20 mouse cellular contexts compared by ENCODE assay signal in genomic region chr17:49515678-49516077, GRCm38 (mm10). TPM values are rescaled to one million over a fixed set of nuclear protein-coding genes. Genes with fewer than 3 reads are reported as not detected.
A peak's percentile ranks its signal among the peaks of the same experiment; 100 is the strongest.
DNase-seq lines count a peak whose midpoint lies in the region; ATAC-seq and TF ChIP-seq lines count a peak whose summit lies in the region.
"Had no signal": no experiment of that assay in that cellular context is flagged by ENCODE, and none has a peak within 500 bp of the region (broad histone marks: within the 10 kb centered on the region; RNA-seq: fewer than 3 reads in every experiment).

No protein-coding gene starts in this region.

- 25% methylated on average over 4 of the region's 4 CpGs for WGBS in intestine, embryonic 14.5 days
- 36% methylated on average over 4 of the region's 4 CpGs for WGBS in intestine, embryonic 15.5 days
- WGBS in kidney, adult 2 months: 75% methylated on average over 4 of the region's 4 CpGs
- WGBS in lung, adult 2 months: 58% methylated on average over 4 of the region's 4 CpGs

- H3K27me3 ChIP-seq in intestine, embryonic 14.5 days (replicated peaks; ENCODE audit: control insufficient read depth, insufficient read depth, low read length): no peaks in the 10 kb centered on the region
- no peaks in the 10 kb centered on the region for H3K27me3 ChIP-seq in intestine, embryonic 15.5 days (replicated peaks)
- no peaks in the 10 kb centered on the region for H3K27me3 ChIP-seq in kidney, adult 2 months (replicated peaks; ENCODE audit: control insufficient read depth, insufficient read depth, low read length)
- H3K27me3 ChIP-seq: heart, embryonic 15.5 days; hindbrain, embryonic 15.5 days; limb, embryonic 13.5 days; liver, embryonic 12.5 days; midbrain, embryonic 15.5 days; neural tube, embryonic 12.5 days had no signal

- ATAC-seq in intestine, embryonic 14.5 days (replicated peaks; ENCODE audit: low FRiP score, low TSS enrichment, low read depth): 0 out of 2 replicates have a peak, but pooled peaks have one; percentile 17
- ATAC-seq in intestine, embryonic 15.5 days: no peak
- ATAC-seq: forebrain, postnatal 0 days; liver, embryonic 12.5 days; midbrain, embryonic 15.5 days had no signal

- no peak overlapping the region for H3K9ac ChIP-seq in intestine, embryonic 14.5 days (ENCODE audit: low read length)
- H3K9ac ChIP-seq in intestine, embryonic 15.5 days: no peak overlapping the region
- H3K9ac ChIP-seq: forebrain, postnatal 0 days; heart, embryonic 15.5 days; hindbrain, embryonic 15.5 days; limb, embryonic 13.5 days; liver, embryonic 12.5 days; midbrain, embryonic 15.5 days; neural tube, embryonic 12.5 days had no signal

- no peaks in the 10 kb centered on the region for H3K36me3 ChIP-seq in intestine, embryonic 14.5 days (ENCODE audit: control insufficient read depth, insufficient read depth, low read length)
- H3K36me3 ChIP-seq in intestine, embryonic 15.5 days: no peaks in the 10 kb centered on the region
- H3K36me3 ChIP-seq in kidney, adult 2 months (ENCODE audit: control insufficient read depth, insufficient read depth, low read length): no peaks in the 10 kb centered on the region
- H3K36me3 ChIP-seq: heart, embryonic 15.5 days; hindbrain, embryonic 15.5 days; liver, embryonic 12.5 days; midbrain, embryonic 15.5 days; neural tube, embryonic 12.5 days had no signal

- no peak overlapping the region for H3K4me3 ChIP-seq in intestine, embryonic 14.5 days (ENCODE audit: low read depth, low read length)
- H3K4me3 ChIP-seq in intestine, embryonic 15.5 days (replicated peaks): no peak overlapping the region
- no peak overlapping the region for H3K4me3 ChIP-seq in kidney, adult 2 months (ENCODE audit: insufficient read depth, low read depth, low read length)
- H3K4me3 ChIP-seq in lung, adult 2 months (replicated peaks; ENCODE audit: extremely low read depth, low read depth, low read length): no peak overlapping the region
- H3K4me3 ChIP-seq: heart, embryonic 15.5 days; hindbrain, embryonic 15.5 days; limb, embryonic 13.5 days; liver, embryonic 12.5 days; midbrain, embryonic 15.5 days; neural tube, embryonic 12.5 days had no signal

- H3K4me2 ChIP-seq in intestine, embryonic 14.5 days (ENCODE audit: low read length): no peak overlapping the region
- no peak overlapping the region for H3K4me2 ChIP-seq in intestine, embryonic 15.5 days (replicated peaks)
- H3K4me2 ChIP-seq: heart, embryonic 15.5 days; hindbrain, embryonic 15.5 days; limb, embryonic 13.5 days; liver, embryonic 12.5 days; midbrain, embryonic 15.5 days; neural tube, embryonic 12.5 days had no signal

- no peaks in the 10 kb centered on the region for H3K4me1 ChIP-seq in intestine, embryonic 14.5 days (replicated peaks; ENCODE audit: control insufficient read depth, insufficient read depth, low read length)
- no peaks in the 10 kb centered on the region for H3K4me1 ChIP-seq in intestine, embryonic 15.5 days (replicated peaks)
- 0 out of 2 replicates have a peak, but pooled peaks cover 4% of the 10 kb centered on the region for H3K4me1 ChIP-seq in kidney, adult 2 months (ENCODE audit: control insufficient read depth, insufficient read depth, low read length)
- H3K4me1 ChIP-seq in lung, adult 2 months (ENCODE audit: control insufficient read depth, insufficient read depth, low read length): no peaks in the 10 kb centered on the region
- H3K4me1 ChIP-seq: liver, embryonic 12.5 days; midbrain, embryonic 15.5 days; neural tube, embryonic 12.5 days had no signal

- no peaks in the 10 kb centered on the region; the same call in 1 of the 2 replicates for H3K9me3 ChIP-seq in intestine, embryonic 14.5 days (ENCODE audit: control insufficient read depth, low read length)
- no peaks in the 10 kb centered on the region for H3K9me3 ChIP-seq in intestine, embryonic 15.5 days
- H3K9me3 ChIP-seq: heart, embryonic 15.5 days; hindbrain, embryonic 15.5 days; midbrain, embryonic 15.5 days had no signal

- DNase-seq in intestine, embryonic 14.5 days (ENCODE audit: low spot score): no peak
- DNase-seq in kidney, postnatal 10 days: peak; percentile 52
- no peak for DNase-seq in kidney, adult 2 months
- DNase-seq in lung, postnatal 10 days: peak; percentile 55
- no peak for DNase-seq in lung, adult 2 months
- no peak for DNase-seq in testis, postnatal 10 days (ENCODE audit: low spot score)
- DNase-seq: adrenal gland, adult 2 months; cerebellum, adult 11-12 months; cerebellum, postnatal 14 days; forebrain, postnatal 0 days; gastrocnemius, postnatal 36 days; right cerebral cortex, postnatal 14 days had no signal

- no peak overlapping the region for H3K27ac ChIP-seq in intestine, embryonic 14.5 days (ENCODE audit: low read depth)
- no peak overlapping the region for H3K27ac ChIP-seq in intestine, embryonic 15.5 days
- H3K27ac ChIP-seq in kidney, adult 2 months (ENCODE audit: insufficient read depth, low read depth, low read length): no peak overlapping the region
- H3K27ac ChIP-seq: heart, embryonic 15.5 days; hindbrain, embryonic 15.5 days; limb, embryonic 13.5 days; liver, embryonic 12.5 days; midbrain, embryonic 15.5 days; neural tube, embryonic 12.5 days; stomach, postnatal 0 days had no signal

- TF ChIP-seq CTCF in kidney, adult 2 months (conservative IDR thresholded peaks at IDR 0.05; ENCODE audit: insufficient read depth, insufficient read length, low read depth, low read length): no peak
- TF ChIP-seq CTCF in lung, adult 2 months (IDR thresholded peaks at IDR 0.05; ENCODE audit: insufficient read depth, low read length): no peak

- TF ChIP-seq POLR2A in kidney, adult 2 months (IDR thresholded peaks at IDR 0.05; ENCODE audit: low read depth, low read length): no peak
- no peak for TF ChIP-seq POLR2A in lung, adult 2 months (IDR thresholded peaks at IDR 0.05; ENCODE audit: borderline replicate concordance, extremely low read depth, low read depth, low read length)

RNA-seq across cellular contexts. Expression of gene Daam2, which starts 48.5 kb away (rescaled TPM):
- polyA plus RNA-seq in intestine, embryonic 14.5 days (2014; fragmentation: Nextera tagmentation; extraction: Ambion mirVana): 5.7 and 6.1 TPM in 2 replicates
- 3.7 and 3.9 TPM in 2 replicates for polyA plus RNA-seq in intestine, embryonic 15.5 days (2015; fragmentation: Nextera tagmentation; extraction: Ambion mirVana)
- polyA plus RNA-seq in kidney, adult 2 months (2012; rRNA removed): 13.2 and 13.5 TPM in 2 replicates
- 6.0 and 8.7 TPM in 2 replicates for polyA plus RNA-seq in lung, adult 2 months (2012; rRNA removed)

Comparison
In these comparisons a context has a peak if more than half of its experiments do, and no peak if none do; other contexts are left out.
1. DNase-seq: peak in kidney, postnatal 10 days (single experiment) and lung, postnatal 10 days (single experiment); none in intestine, embryonic 14.5 days (single experiment), kidney, adult 2 months (single experiment), lung, adult 2 months (single experiment) and testis, postnatal 10 days (single experiment).